Mouse (Mus musculus) brown adipose tissue, adult 24 weeks (tissue): ENCODE measurements around the gene Dpf3. TPM values are rescaled to one million over a fixed set of nuclear protein-coding genes. Genes with fewer than 3 reads are reported as not detected.

Experiments used
- H3K27ac ChIP-seq: fragments of 200-500 bp; replicated peaks from 2 replicates; pipeline ENCODE4 v1.5.1; 2012; ENCODE audit warnings: low read depth, mild to moderate bottlenecking, low read length
- H3K4me1 ChIP-seq: fragments of 200-500 bp; 2 replicates; pipeline ENCODE4 v1.6.1; 2012; ENCODE audit warnings: low read length, mixed read lengths; ENCODE audit not compliant: control insufficient read depth, insufficient read depth, insufficient read length
- H3K4me3 ChIP-seq: fragments of 200-500 bp; 2 replicates; pipeline ENCODE4 v1.5.1; 2012; ENCODE audit warnings: low read depth, mild to moderate bottlenecking, low read length, moderate library complexity; ENCODE audit not compliant: insufficient read depth
- polyA plus RNA-seq: library from polyadenylated mRNA; stranded (reverse); fragments of >200 nt; gene quantifications from 2 replicates; pipeline ENCODE4 v1.2.4, GENCODE M21; 2012; ENCODE audit not compliant: missing spikeins, insufficient read depth, insufficient read length

Dpf3 gene
- polyA plus RNA-seq, 1 experiment: 5.8 TPM

DNA sequence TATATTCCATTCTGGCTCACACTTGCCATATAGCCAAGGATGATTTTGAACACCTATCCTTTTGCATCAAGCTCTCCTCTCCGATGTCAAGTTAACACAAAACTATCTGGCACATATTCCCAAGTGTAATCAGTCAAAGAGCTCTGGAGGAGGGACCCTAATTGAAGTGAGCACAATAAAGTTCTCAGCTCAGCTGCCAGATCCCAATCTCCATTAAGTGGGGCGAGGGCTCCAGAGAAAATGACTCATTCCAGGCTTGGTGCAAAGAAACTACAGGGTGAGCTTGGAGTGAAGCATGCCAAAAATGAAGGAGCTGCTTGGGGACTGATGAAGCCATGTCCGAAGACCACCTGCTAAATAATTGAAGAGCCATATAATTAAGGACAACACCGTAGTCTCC is 26.7 kb upstream of the Dpf3 start:
- Histone ChIP-seq H3K4me1 (0 out of 2 replicates have a peak, but pooled peaks cover 2% of the 10 kb centered on the region), H3K27ac (no peak overlapping the region), H3K4me3 (no peak overlapping the region)

DNA sequence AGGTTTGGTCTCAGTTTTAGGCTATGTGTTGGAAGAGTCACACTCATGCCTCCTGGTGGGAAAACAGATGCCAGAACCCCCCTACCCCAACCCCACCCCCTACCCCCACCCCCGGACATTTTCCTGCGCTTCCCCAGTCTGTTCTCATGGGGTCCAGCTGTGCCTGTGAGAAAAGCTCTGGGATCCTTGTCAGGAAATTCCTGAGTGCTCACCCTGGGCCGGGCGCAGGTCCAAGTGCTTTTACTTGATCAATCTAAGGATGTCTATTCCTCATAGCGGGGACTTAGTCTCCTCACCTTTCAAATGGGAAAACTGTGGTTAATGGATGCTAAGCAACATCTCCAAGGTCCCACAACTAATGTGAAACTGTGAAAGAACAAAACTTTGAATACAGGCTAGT is 25.7 kb upstream of the Dpf3 start:
- Histone ChIP-seq H3K4me1 (0 out of 2 replicates have a peak, but pooled peaks cover 2% of the 10 kb centered on the region), H3K4me3 (no peak overlapping the region), H3K27ac (no peak overlapping the region)

GRCm38 (mm10) chr12:83512783-83513182 is 25.3 kb upstream of the Dpf3 start:
- H3K4me3 ChIP-seq: no peak overlapping the region
- H3K27ac ChIP-seq: no peak overlapping the region
- 0 out of 2 replicates have a peak, but pooled peaks cover 2% of the 10 kb centered on the region for H3K4me1 ChIP-seq

DNA sequence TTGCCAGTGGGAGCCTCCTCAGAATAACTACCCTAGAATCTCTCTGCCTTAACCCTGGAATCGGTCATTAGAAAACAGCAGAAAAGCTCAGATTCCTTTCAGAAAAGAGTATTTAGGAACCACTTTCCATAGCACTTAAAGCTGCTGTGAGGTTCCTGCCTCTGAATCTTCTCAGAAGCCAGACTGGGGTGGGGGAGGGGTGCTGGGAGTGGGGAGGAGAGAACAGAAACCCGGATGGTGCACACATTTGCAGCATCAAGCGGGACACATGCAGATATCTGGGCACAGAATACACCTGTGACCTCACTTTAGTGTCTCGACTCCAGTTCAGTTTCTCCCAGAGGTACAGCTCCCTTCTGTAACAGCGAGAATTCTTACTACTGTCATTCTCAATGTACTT is 23.1 kb upstream of the Dpf3 start:
- Histone ChIP-seq H3K4me1 (0 out of 2 replicates have a peak, but pooled peaks cover 2% of the 10 kb centered on the region), H3K4me3 (no peak overlapping the region), H3K27ac (no peak overlapping the region)

DNA sequence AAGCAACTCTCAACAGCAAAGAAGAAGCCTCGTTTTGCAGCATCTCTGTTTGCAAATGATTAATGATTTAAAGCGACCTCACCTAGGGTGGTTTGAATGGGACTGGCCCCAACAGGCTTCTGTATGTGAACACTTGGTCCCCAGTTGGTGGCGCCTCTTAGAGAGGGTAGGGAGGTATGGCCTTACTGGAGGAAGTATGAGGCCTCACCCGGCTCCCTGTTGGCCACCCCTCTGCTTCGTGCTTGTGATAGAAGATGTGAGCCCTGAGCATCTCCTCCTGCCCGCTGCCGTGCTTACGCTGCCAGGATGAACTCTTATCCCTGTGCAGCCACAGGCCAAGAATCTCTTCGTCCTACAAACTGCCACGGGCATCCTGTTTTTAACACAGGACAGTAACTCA is 19.0 kb upstream of the Dpf3 start:
- Histone ChIP-seq H3K27ac (no peak overlapping the region), H3K4me1 (no peaks in the 10 kb centered on the region), H3K4me3 (no peak overlapping the region)

DNA sequence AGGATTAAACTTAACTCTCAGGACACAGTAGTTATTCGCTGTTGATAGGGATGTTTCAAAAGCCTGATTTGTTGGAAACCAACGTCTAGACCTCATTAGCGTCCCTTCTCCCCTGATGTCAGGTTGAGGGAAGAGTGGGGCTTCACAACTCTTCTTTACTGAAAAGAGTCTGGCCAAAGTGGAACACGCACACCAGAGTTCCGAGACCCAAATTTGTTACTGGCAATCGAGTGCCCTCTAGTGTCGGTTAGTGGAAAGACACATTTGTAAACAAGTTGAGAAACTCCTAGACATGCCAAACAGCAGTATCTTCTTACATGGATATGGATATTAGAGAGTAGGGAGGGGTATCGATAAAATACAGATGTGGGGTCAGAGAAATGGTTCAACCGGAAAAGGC is 14.7 kb upstream of the Dpf3 start:
- Histone ChIP-seq H3K4me3 (no peak overlapping the region), H3K27ac (no peak overlapping the region), H3K4me1 (no peaks in the 10 kb centered on the region)

GRCm38 (mm10) chr12:83499256-83499655 is 11.7 kb upstream of the Dpf3 start:
- H3K4me1 ChIP-seq: no peaks in the 10 kb centered on the region
- H3K4me3 ChIP-seq: no peak overlapping the region
- H3K27ac ChIP-seq: no peak overlapping the region

DNA sequence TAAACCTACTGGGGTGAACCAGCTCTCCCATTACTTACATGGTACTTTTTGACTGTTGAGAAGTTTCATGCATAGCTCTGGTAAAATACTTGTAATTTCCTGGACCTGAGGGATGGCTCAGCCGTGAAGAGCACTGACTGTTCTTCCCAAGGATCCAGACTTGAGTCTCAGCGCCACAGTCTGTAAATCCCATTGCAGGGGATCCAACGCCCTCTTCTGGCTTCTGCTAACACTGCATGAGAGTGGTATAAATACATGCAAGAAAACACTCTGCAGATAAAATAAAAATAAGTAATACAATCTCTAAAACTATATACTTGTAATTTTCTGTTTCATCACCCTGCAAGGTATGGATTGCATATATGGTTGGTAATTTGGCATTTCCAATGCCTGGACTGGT is 10.4 kb upstream of the Dpf3 start:
- Histone ChIP-seq H3K4me1 (no peaks in the 10 kb centered on the region), H3K27ac (no peak overlapping the region), H3K4me3 (no peak overlapping the region)

- Histone ChIP-seq H3K27ac (no peak overlapping the region), H3K4me1 (no peaks in the 10 kb centered on the region), H3K4me3 (no peak overlapping the region)
Measured at GRCm38 (mm10) chr12:83496736-83497135, 9.2 kb upstream of the Dpf3 start.

- Histone ChIP-seq H3K27ac (no peak overlapping the region), H3K4me1 (no peaks in the 10 kb centered on the region), H3K4me3 (no peak overlapping the region)
Measured at GRCm38 (mm10) chr12:83496336-83496735, 8.8 kb upstream of the Dpf3 start.

GRCm38 (mm10) chr12:83495961-83496282 is 8.4 kb upstream of the Dpf3 start:
- Histone ChIP-seq H3K4me1 (no peaks in the 10 kb centered on the region), H3K4me3 (no peak overlapping the region), H3K27ac (no peak overlapping the region)

DNA sequence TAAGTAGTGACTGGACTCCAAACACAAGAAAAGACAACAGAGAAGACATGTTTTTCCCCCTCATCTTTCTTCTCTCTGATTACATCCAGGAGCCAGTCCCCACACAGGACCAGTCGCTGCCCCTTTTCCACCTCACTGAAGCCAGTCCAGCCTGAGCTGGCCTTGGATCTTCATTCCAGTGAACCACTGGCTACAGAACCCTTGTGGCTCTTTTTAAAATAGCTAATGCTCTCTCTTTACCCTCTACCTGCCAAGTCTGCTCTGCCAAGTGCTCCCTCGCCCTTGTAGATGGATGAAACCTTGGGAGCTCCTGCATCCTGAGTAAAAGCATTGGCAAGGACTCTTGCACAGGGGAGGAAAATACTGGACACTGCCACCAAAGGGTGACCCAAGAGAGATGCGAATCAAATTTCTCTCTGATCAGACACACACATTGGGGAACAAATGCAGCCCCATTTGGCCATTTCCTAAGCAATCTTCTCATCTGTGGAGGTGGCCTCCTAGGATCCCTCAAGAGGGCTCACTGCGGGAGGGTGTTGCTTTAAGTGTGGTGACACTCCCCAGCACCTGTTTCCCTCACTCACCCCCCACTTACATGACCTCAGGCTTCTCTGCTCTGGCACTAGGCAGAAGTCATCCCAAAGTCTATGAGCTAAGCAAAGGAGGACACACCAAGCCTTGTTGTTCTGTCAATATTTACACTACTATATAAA is 7.9 kb upstream of the Dpf3 start:
- H3K4me3 ChIP-seq: no peak overlapping the region
- H3K4me1 ChIP-seq: no peaks in the 10 kb centered on the region
- no peak overlapping the region for H3K27ac ChIP-seq

- Histone ChIP-seq H3K4me3 (no peak overlapping the region), H3K27ac (no peak overlapping the region), H3K4me1 (no peaks in the 10 kb centered on the region)
Measured at GRCm38 (mm10) chr12:83494196-83494595, 6.7 kb upstream of the Dpf3 start.

- Histone ChIP-seq H3K4me3 (no peak overlapping the region), H3K27ac (no peak overlapping the region), H3K4me1 (no peaks in the 10 kb centered on the region)
Measured at GRCm38 (mm10) chr12:83492808-83493207, 5.3 kb upstream of the Dpf3 start.

- no peak overlapping the region for H3K27ac ChIP-seq
Measured at GRCm38 (mm10) chr12:83491609-83492008, 4.1 kb upstream of the Dpf3 start.

DNA sequence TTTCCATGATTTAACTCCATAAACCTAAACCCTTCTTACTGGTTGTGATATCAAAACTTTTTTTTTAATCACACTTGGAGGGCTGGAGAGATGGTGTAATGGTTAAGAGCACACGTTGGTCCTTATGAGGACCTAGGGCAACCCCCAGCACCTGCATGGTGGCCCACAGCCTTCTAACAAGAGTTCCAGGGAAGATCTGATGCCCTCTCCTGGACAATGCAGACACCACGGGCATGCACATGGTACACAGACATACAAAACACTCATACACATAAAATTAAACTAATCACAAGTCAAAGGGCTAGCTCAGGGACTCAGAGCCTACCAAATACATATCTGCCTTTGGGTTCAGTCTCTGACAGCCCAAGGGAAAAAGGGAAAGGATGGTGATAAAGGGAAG is 2.2 kb upstream of the Dpf3 start:
- Histone ChIP-seq H3K27ac (no peak overlapping the region), H3K4me1 (no peaks in the 10 kb centered on the region), H3K4me3 (no peak overlapping the region)

More at GRCm38 (mm10) chr12:83491609-83492008, 4.1 kb upstream of the Dpf3 start:
- H3K4me3 ChIP-seq: no peak overlapping the region
- no peaks in the 10 kb centered on the region for H3K4me1 ChIP-seq
